Mouse (Mus musculus) heart, postnatal 0 days (tissue): ENCODE measurements around the gene Senp1.

ENCODE experiments used
- CTCF ChIP-seq: IDR thresholded peaks from 2 replicates; pipeline ENCODE4 v1.5.1; 2016; ENCODE audit warnings: antibody characterized with exemption, control low read depth, low read depth
- EP300 ChIP-seq: IDR thresholded peaks from 2 replicates; pipeline ENCODE4 v1.6.1; 2016; ENCODE audit warnings: antibody characterized with exemption, low read depth

DNA sequence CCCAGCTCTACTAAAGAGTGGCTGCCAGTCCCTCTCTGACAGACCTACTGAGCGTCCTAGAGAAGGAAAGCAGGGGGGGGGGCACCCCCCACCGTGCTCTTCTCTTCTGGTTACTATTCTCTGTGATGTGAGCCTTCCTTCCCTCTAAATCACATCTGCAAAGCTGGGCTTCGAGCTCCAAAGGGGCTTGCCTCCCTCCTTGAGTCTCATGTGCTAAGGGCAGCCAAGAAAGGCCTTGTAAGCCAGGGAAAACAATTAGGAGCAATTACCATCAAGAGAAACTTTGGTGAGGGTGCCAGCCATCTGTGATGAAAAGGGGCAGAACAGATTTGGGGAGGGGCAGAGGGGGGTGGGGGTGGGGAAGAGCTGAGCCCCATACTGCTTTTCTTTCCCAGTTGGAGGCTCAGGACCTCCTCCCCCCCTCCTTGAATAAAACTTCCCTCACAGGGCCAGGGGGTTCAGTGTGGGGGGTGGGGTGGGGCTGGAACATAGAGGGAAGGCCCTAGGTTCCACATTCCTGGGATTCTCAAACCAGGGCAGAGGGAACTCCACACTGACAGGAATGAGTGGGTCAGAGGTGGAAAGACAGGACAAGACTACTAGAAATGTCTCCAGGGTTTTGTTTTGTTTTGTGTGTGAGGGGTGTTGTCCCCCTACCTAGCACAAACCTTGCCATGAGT, 58.3 kb downstream of the Senp1 start:
- no peak for TF ChIP-seq EP300
- no peak for TF ChIP-seq CTCF
